Mouse (Mus musculus): ENCODE results near the gene Zmynd10.
A peak's percentile ranks its signal among the peaks of the same experiment; 100 is the strongest.

The Zmynd10 gene

DNA sequence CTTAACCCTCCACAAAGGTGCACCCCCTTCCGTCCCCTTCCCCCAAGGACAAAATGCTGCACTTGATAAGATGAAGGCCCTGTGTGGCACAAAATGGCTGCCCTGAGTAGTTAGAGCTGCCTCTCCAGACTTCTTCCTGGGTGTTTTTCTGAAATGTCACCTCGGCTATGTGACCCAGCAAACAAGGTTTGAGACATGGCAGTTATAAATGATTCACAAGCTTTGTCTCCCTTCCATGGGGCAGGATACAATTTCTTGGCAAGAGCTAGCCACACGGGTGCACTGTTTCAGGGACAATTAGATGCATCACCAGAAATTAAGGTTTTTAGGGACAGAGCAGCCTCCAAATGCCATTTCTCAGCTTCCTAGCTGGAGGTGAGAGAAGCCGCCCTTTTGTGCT, 6.7 kb upstream of the Zmynd10 start:
- no peak for DNase-seq (ENCODE audit: low spot score in 2 of 2)

DNA sequence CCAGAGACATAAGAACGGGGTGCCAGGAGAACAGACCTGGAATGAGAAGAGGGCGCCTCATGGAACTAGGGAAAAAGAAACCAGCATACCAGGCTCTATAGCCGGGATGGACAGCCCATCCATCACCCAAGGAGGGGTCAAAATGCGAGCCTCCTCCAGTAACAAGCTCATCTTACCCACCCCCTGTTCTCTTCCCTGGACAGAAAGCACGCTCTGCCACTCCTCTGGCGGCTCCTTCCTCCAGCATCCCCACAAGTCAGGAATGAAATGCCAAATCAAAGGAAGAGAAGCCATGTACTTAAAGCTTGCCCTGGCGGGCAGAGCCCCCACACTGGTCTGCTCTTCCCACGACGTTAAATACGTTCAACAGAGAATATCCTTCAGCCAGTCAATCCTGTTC, 6.1 kb upstream of the Zmynd10 start:
- no peak for DNase-seq (ENCODE audit: low spot score in 2 of 2)

DNA sequence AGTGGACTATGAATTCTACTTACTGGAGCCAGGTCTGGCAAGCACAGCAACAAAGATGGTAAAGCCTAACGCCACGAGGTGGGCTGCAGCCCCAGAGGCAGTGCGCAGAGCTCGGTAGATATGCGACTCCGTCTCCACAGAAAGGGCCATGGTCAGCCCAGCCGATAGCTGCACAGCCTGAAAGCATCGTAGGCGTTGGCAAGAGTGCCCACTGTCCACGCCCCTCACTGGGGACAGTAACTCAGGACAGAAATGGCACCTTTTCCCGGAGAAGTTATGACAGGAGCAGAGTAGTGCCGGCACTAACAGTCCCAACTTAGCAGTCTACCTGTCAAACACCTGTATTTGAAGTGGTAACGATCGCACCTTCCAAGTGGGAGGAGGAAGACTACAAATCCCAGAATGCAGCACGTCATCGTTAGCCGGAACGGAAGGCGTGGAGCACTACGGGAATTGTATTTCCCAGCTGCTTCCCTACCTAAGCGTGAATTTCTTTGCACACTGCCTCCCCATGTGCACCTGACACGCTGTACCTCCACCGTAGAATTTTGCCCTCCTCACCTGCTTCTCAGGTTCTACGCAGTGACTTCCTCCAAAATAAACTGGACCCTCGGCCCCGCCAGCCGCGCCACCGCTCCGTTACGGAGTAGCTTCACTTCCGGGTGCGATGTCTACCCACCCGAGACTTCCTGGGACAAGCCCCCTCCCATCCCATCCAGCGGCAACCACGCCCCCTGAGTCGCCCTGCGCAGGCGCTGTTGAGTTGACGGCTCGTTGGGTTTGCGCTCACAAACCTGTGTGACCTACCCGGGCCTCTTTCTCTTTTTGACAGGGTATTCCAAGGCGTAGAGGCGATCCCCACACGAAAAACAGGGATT, 5.4 kb upstream of the Zmynd10 start, which contains the start of the genes Cyb561d2 and Nprl2:
Gene Cyb561d2 (minus strand): TSS at position 720 of the 878 bp plus-strand sequence.
Gene Nprl2 (plus strand): TSS at position 753 of the 878 bp plus-strand sequence.
- peak; percentile 90 to 94 for DNase-seq (ENCODE audit: low spot score in 2 of 2)

DNA sequence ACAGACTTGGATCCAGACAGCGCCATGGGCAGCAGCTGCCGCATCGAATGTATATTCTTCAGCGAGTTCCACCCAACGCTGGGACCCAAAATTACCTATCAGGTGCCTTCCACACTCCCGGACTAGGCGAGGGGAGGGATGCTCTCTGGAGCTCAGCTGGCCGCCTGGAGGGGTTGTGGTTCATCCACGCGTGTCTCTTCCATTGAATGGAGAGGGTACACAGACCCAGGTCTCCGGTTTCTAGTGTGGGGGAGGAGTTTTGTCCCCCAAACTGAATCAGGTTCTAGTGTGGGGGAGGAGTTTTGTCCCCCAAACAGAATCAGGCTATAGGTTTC, 4.8 kb upstream of the Zmynd10 start:
- DNase-seq (ENCODE audit: low spot score in 2 of 2): no peak

DNA sequence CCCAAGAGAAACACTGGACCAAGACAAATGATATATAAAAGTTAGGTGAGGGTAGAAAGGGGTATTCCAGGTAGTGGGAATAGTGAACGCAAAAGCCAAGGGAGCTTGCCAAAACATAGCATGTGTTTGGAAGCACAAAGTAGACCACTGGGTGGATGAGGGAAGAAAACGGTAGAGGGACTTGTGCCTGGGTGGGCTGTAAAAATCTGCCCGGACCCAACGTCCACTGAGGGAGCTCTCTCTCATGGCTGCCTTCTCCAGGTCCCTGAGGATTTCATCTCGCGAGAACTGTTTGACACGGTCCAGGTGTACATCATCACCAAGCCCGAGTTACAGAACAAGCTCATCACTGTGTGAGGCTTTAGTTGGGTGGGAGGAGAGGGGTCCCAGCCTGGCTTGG, 4.4 kb upstream of the Zmynd10 start:
- DNase-seq (ENCODE audit: low spot score in 2 of 2): no peak

DNA sequence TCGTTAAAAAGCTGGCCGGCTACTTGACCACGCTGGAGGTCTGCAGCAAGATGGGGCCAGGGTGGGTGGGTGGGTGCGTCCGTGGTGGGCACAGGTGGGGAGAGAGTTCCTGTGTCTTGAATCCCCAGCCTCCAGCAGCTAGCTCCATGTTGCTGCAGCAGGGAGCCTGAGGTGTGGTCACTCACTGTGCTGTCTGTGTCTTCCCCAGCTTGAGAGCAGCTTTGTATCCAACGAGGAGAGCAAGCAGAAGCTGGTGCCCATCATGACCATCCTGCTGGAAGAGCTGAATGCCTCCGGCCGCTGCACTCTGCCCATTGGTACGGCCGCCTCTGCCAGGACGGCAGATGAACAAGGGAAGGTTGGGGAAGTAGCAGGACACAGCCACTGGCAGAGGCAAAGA, 3.8 kb upstream of the Zmynd10 start:
- DNase-seq (ENCODE audit: low spot score in 2 of 2): no peak

DNA sequence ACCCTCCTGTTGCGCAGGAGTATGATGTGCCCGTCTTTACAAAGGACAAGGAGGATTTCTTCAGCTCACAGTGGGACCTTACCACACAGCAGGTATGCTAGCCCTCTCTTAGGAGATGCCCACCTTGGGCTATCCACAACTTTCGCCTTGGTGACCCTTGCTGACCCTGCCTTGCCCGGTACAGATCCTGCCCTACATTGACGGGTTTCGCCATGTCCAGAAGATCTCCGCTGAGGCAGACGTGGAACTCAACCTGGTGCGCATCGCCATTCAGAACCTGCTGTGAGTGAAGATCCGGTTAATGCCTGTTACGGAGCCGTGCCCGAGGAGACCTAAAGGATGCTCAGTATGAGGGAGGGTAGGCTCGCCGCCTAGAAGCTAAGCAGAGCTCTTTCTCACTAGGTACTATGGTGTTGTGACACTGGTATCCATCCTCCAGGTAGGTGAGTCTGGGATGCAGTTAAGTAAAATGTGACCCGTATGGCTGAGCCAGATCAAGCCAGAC, 2.9 kb upstream of the Zmynd10 start:
- DNase-seq (ENCODE audit: low spot score in 2 of 2): no peak

DNA sequence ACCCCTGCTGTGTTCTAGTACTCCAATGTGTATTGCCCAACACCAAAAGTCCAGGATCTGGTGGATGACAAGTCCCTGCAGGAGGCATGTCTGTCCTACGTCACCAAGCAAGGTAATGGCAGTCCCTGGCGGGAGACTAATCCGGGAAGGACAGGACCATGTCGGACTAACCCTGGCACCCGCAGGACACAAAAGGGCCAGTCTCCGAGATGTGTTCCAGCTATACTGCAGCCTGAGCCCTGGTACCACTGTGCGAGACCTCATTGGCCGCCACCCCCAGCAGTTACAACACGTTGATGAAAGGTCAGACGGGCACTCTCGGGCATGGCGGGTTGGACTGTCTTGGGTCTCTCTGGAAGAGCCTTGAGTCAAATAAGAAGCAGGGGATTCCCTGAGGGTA, 2.4 kb upstream of the Zmynd10 start:
- no peak for DNase-seq (ENCODE audit: low spot score in 2 of 2)

DNA sequence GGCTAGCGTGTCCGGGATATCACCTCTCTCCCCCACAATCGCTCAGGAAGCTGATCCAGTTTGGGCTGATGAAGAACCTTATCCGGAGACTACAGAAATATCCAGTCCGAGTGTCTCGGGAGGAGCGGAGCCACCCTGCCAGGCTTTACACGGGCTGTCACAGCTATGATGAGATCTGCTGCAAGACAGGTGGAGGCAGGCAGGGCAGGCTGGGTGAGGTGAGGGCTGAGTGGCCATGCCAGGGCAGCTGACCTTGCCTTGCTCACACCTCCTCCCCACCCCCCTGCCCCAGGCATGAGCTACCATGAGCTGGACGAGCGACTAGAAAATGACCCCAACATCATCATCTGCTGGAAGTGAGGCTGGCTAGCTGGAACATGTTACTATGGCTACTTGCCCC, 1.9 kb upstream of the Zmynd10 start:
- DNase-seq (ENCODE audit: low spot score in 2 of 2): no peak

DNA sequence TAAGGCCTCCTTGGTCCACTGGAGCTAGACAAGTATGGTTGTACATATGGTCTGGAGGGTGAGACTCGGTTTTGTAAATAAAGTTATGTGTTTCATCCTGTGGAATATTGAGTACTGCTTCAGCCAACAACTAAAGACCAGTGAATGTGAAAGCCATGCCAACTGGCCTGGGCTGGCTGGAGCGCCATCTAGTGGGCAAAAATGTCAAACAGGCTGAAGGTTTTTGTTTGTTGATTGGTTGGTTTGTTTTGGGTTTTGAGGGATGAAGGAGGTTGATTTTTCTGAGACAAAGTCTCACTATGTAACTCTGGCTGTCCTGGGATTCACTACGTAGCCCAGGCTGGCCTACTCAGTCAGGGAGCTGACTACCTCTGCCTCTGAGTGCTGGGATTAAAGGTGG, 1.5 kb upstream of the Zmynd10 start:
- peak in 1 of 2 experiments; percentile 78 for DNase-seq (ENCODE audit: low spot score in 2 of 2)

DNA sequence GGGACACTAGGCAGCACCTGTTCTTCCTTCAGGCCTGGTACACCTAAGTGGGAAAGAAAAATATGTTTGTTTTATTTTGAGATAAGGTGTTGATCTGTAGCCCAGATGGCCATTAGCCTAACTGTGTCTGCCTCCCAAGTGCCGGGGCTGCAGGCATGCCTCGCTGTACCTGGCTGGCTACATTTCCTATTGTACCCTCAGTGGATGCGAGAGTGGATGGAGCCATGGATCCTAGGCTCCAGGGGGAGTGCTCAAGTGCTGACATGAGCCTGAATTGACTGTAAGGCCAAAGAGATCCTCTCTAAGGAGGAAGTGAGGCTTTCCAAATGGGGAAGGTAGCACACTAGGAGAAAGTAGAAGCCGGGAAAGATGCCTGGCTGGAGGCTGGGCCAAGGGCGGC, 859 bp downstream of the Zmynd10 start:
- no peak for DNase-seq (ENCODE audit: low spot score in 2 of 2)

DNA sequence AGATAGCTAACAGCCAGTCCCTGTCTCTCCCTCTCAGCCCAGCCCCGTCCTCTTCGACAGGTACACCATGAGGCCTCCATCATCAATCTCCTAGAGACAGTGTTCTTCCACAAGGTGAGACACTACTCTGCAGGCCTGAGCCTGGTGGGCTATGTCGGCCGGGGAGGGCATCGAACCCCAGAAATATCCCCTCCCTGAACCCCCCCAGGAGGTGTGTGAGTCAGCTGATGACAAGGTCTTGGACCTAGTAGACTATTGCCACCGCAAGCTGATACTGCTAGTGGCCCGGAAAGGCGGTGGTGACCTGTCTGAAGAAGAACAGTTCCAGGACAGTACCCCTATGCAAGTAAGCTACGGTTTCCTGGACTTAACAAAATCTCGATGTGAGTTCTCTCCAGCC, 1.7 kb downstream of the Zmynd10 start:
- no peak for DNase-seq (ENCODE audit: low spot score in 2 of 2)

DNA sequence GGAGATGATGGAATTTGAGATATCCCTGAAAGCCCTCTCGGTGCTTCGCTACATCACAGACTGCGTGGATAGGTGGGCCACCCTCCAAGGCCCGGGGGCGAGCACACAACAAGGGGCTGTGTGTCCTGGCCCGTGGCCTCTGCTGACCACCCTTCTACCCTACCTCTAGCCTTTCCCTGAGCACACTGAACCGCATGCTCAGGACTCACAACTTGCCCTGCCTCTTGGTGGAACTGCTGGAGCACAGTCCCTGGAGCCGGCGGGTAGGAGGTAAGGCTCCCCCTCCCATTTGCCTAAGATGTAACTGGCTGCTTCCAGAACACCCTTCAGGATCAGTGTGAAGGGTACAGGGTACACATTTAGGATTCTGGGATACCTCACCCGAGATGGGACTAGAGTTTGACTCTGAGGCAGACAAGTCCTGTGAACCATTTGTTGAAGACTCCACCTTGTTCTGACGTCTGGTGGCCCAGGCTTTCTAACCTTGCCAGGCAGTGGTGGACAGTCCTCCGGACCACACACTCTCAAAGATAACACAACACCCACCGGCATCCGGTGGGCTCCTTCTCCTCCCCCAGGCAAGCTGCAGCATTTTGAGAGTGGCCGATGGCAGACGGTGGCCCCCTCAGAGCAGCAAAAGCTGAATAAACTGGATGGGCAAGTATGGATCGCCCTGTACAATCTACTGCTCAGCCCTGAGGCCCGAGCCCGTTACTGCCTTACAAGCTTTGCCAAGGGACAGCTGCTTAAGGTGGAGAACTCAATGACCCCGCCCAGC, 2.4 kb downstream of the Zmynd10 start:
- DNase-seq (ENCODE audit: low spot score in 2 of 2): no peak

DNA sequence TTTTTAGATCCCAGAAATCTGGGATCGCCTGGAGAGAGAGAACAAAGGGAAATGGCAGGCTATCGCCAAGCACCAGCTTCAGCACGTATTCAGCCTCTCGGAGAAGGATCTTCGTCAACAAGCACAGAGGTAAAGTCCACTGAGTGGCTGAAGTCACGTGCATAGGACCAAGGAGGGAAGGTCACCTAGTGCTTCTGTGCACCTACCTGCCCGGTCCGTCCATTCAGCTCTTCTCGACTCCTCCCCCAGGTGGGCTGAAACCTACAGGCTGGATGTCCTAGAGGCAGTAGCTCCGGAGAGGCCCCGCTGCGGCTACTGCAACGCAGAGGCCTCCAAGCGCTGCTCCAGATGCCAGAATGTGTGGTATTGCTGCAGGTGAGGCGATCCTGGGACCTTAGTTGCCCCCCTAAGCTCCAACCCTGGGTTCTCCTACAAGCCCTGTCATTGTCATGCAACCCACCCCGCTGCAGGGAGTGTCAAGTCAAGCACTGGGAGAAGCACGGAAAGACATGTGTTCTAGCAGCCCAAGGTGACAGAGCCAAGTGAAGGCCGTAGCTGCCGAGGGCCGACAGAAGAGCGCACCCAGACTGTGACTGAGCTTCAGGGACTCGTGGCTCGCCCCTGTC, 3.5 kb downstream of the Zmynd10 start:
- DNase-seq (ENCODE audit: low spot score in 2 of 2): no peak

DNA sequence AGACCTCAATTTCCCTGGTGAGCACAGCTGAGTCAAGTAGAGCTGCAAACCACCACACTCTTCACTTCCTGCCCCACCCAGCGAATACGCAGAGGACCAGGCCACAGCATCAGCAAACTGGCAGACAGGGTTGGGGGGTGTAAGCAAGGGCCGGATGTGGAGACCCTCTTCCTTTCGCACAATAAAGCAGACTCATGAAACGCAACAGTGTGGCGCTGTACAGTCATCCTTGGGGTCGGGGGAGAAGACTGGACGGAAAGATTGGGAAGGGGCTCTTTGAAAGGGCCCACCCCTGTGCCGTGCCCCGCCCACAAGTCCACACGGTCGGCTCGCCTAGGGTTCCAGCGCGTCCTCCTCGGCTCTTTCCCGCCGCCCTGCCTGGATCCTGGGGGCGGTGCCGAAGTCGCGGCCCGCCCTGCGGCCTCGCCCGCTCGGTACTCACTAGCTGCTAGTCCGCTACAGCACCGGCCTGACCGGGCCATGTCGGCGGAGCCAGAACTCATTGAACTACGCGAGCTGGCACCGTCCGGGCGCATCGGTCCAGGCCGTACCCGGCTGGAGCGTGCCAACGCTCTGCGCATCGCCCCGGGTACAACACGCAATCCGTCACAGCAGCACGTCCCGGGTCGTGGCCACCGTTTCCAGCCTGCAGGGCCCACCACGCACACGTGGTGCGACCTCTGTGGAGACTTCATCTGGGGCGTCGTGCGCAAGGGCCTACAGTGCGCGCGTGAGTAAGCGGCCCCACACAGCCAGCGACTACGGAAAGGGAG, 4.2 kb downstream of the Zmynd10 start, which contains the start of gene Rassf1:
Gene Rassf1 (plus strand): TSS at position 439 of the 773 bp plus-strand sequence.
- peak; percentile 71 to 74 for DNase-seq (ENCODE audit: low spot score in 2 of 2)

DNA sequence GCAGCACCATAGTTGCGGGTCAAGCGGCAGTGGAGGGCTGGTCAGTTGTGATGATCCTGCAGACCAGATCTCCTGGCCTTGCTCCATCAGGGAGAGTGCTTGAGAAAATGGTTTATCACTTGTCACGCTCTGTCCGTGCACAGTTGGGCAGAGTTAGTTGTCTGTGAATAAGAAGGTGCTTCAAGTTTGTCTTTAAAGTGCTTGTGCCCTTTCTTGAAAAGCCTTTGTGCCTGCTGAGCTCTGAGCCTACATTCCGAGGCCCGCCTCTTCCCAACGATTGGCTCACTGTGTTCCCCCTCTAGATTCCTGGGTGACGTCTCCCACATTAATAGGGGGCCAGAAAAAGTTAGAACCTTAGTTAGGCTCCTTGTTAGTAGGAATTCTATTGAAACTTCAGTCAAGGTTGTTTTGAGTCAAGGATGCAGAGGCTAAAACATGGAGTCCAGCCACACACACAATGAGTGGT, 4.8 kb downstream of the Zmynd10 start:
- DNase-seq (ENCODE audit: low spot score in 2 of 2): no peak

DNA sequence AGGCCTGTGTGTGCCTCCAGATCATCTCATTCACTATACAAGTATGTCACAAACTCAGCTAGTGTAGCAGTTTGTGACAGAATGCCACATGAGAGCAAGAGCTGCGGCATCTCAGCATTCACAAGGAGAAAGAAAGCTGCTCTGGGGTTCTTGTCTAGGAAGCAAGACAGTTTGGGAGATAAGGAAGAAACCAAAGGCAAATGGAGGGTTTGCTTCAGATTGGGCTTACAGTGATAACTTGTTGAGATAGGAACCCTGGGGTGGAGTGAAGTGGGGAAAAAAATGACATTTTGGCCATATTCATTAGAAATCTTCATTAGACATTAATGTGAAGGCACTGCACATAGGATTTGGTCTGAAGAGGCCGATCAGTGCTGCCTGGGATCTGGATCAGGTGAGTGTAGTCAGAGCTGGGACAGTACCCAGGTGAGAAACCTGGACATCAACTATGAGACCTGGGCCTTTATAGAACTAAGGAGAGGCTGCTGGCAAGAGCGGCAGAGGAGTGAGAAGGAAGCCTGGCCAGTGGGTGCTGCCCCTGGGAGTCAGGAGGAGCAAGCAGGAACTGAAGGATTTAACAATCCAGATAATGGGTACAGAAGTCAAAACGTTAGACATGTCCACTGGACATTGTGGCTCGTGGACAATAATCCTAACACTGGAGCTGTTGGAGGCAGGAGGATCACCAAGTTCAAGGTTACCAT, 5.7 kb downstream of the Zmynd10 start:
- no peak for DNase-seq (ENCODE audit: low spot score in 2 of 2)

DNA sequence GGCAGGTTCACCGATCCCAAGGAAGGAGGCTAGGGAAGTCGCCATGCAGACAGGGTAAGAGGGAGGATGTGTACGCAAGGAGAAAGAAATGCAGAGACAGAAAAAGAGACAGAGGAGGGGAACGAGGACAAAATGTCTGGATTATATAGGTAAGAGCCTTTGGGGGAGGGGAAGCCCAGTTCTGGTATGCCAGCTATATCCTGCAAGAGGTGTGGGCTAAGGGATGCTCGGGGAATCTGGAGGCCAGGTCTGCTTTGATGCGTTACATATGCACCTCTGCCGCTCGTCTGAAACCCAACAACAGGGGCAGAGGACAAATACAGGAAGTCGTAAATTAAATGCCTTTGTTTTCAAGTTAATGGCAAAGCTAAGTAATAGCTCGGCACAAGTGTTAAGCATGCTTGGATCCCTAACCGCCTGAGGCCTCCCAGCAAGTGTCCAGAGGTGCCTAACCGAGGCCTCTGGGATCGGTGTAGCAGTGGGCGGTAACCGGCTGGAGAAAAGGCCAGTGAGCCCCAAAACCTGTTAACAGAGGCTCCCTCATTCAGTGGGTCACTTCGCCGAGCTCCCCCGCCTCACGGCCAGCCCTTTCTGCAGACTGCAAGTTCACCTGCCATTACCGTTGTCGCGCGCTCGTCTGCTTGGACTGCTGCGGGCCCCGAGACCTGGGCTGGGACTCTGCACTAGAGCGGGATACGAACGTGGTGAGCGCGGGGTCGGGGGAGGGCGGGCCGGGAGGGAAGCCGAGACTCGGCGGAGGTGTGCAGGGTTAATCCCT, 6.6 kb downstream of the Zmynd10 start:
- DNase-seq (ENCODE audit: low spot score in 2 of 2): no peak

DNA sequence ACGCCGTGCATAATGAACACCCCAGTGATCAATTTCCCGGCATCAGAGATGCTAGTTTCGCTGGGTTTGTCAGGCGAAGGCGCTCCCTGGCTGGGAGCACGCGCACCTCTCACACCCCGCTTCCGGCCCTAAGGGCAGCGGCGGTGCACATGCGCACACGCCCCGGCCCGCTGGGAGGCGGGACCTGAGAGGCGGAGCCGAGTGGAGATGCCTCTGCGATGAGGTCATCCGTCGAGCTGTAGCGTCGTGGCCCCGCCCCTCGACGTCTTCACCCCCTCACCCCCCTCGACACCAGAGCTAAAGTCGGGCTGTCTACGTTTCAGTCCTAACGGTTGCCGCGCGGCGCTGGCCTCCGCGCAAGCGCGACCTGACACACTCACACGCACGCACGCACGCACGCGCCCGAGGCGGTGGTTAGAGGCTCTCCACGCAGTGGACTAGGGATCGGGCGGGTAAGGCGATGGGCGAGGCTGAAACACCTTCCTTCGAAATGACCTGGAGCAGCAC, 7.3 kb downstream of the Zmynd10 start:
- DNase-seq (ENCODE audit: low spot score in 2 of 2): peak; percentile 93 to 94

DNA sequence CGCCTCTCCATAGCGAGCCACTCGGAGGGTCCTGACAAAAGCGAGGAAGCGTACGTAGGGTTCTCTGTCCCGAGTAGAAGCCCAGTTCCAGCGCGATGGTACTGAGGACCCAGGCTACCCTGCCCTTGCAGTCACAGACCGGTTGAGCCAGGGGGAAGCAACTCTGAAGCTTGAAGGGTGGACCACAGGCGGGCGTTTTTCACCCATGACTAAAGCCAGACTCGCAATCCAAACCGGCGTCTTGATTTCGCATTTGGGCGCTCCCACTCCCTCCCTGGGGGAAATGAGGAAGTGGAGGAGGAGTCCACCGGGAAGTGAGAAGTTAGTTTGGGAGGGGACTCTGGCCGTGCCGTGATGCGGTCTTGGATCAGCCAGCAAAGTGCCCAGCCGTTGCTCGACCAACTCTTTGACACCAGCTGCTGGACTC, 7.9 kb downstream of the Zmynd10 start:
- DNase-seq (ENCODE audit: low spot score in 2 of 2): peak; percentile 65 to 76
